Mouse (Mus musculus) heart, adult 11 months (tissue): Measurements from ENCODE around the gene Ralb.

ENCODE experiments used
- DNase-seq: peaks from one replicate; pipeline ENCODE4 v3.0.0; 2022

The Ralb gene

GRCm38 (mm10) chr1:119443591-119444350, 60.8 kb downstream of the Ralb start:
- DNase-seq: no peak

- no peak for DNase-seq
Observed at GRCm38 (mm10) chr1:119442901-119443300, 61.7 kb downstream of the Ralb start.

GRCm38 (mm10) chr1:119438105-119438637, 66.4 kb downstream of the Ralb start:
- no peak for DNase-seq

- no peak for DNase-seq
Observed at GRCm38 (mm10) chr1:119437401-119437800, 67.2 kb downstream of the Ralb start.

- no peak for DNase-seq
Observed at GRCm38 (mm10) chr1:119424141-119424860, 80.3 kb downstream of the Ralb start.

- peak; percentile 94 for DNase-seq
Observed at GRCm38 (mm10) chr1:119423510-119423909, 81.1 kb downstream of the Ralb start.

- DNase-seq: no peak
Observed at GRCm38 (mm10) chr1:119422460-119423015, 82.1 kb downstream of the Ralb start.

GRCm38 (mm10) chr1:119421576-119422421, 82.8 kb downstream of the Ralb start, which contains the start of gene Inhbb:
Gene Inhbb (minus strand): TSS chr1:119422248.
- DNase-seq: peak; percentile 93

GRCm38 (mm10) chr1:119420984-119421575, 83.5 kb downstream of the Ralb start:
- DNase-seq: peak; percentile 96
